Comparison of ENCODE assay signal across 11 mouse cellular contexts in genomic region chrX:36930574-36930973, GRCm38 (mm10). TPM values are rescaled to one million over a fixed set of nuclear protein-coding genes. Genes with fewer than 3 reads are reported as not detected.
DNase-seq lines count a peak whose midpoint lies in the region; ATAC-seq and TF ChIP-seq lines count a peak whose summit lies in the region.
"Had no signal": no experiment of that assay in that cellular context is flagged by ENCODE, and none has a peak within 500 bp of the region (broad histone marks: within the 10 kb centered on the region; RNA-seq: fewer than 3 reads in every experiment).

No protein-coding gene starts in this region.

- no peak overlapping the region for H3K9ac ChIP-seq in hindbrain, embryonic 14.5 days
- no peak overlapping the region for H3K9ac ChIP-seq in hindbrain, embryonic 16.5 days (ENCODE audit: low read depth, low read length)
- H3K9ac ChIP-seq: embryonic facial prominence, embryonic 15.5 days had no signal

- POLR2A ChIA-PET in Patski (lab: Charles Lee) = no interaction called here

- H3K4me1 ChIP-seq in hindbrain, embryonic 14.5 days (replicated peaks; ENCODE audit: control insufficient read depth, insufficient read depth, low read length) = no peaks in the 10 kb centered on the region
- H3K4me1 ChIP-seq in hindbrain, embryonic 16.5 days (ENCODE audit: control insufficient read depth, insufficient read depth, low read depth, low read length) = no peaks in the 10 kb centered on the region
- H3K4me1 ChIP-seq: embryonic facial prominence, embryonic 15.5 days had no signal

- CTCF ChIA-PET in Patski (lab: Charles Lee) = no interaction called here

- H3K4me3 ChIP-seq in hindbrain, embryonic 14.5 days (replicated peaks; ENCODE audit: low read length) = no peak overlapping the region
- no peak overlapping the region for H3K4me3 ChIP-seq in hindbrain, embryonic 16.5 days (ENCODE audit: low read length)
- H3K4me3 ChIP-seq: embryonic facial prominence, embryonic 15.5 days had no signal

- ATAC-seq in hindbrain, embryonic 14.5 days (ENCODE audit: low FRiP score) = no peak
- ATAC-seq in hindbrain, embryonic 16.5 days = no peak
- ATAC-seq in Patski = no peak

- no peak overlapping the region for H3K4me2 ChIP-seq in hindbrain, embryonic 14.5 days (replicated peaks)
- no peak overlapping the region for H3K4me2 ChIP-seq in hindbrain, embryonic 16.5 days (ENCODE audit: low read length)
- H3K4me2 ChIP-seq: embryonic facial prominence, embryonic 15.5 days had no signal

- 0 out of 2 replicates have a peak, but pooled peaks cover 8% of the 10 kb centered on the region for H3K36me3 ChIP-seq in hindbrain, embryonic 14.5 days (replicated peaks; ENCODE audit: control insufficient read depth, insufficient read depth)
- H3K36me3 ChIP-seq in hindbrain, embryonic 16.5 days (ENCODE audit: control insufficient read depth, insufficient read depth, low read length) = no peaks in the 10 kb centered on the region
- H3K36me3 ChIP-seq in splenic B cell, adult 2 months (ENCODE audit: control insufficient read depth, insufficient read depth, low read length, poor library complexity, severe bottlenecking) = peaks cover 2% of the 10 kb centered on the region; the same call in 1 of the 2 replicates
- H3K36me3 ChIP-seq: embryonic facial prominence, embryonic 15.5 days had no signal

- H3K9me3 ChIP-seq in hindbrain, embryonic 14.5 days (ENCODE audit: control insufficient read depth, low read length) = no peaks in the 10 kb centered on the region
- no peaks in the 10 kb centered on the region for H3K9me3 ChIP-seq in hindbrain, embryonic 16.5 days (ENCODE audit: control insufficient read depth, low read length)
- H3K9me3 ChIP-seq: embryonic facial prominence, embryonic 15.5 days had no signal

- in situ Hi-C loops in Patski (cut with MboI; ENCODE audit: low pct_unique_long_range_greater_than_20kb) = no loop called here

- no peaks in the 10 kb centered on the region for H3K27me3 ChIP-seq in hindbrain, embryonic 14.5 days (ENCODE audit: control insufficient read depth, insufficient read depth, low read length)
- H3K27me3 ChIP-seq in hindbrain, embryonic 16.5 days (replicated peaks; ENCODE audit: control insufficient read depth, insufficient read depth, low read length) = no peaks in the 10 kb centered on the region
- H3K27me3 ChIP-seq in Patski = peaks cover 6% of the 10 kb centered on the region
- no peaks in the 10 kb centered on the region for H3K27me3 ChIP-seq in splenic B cell, adult 2 months (ENCODE audit: control insufficient read depth, insufficient read depth, low read length, poor library complexity, severe bottlenecking)
- H3K27me3 ChIP-seq: embryonic facial prominence, embryonic 15.5 days had no signal

- WGBS in hindbrain, embryonic 14.5 days = 41% methylated on average over 1 of the region's 1 CpGs
- WGBS in hindbrain, embryonic 16.5 days = 75% methylated on average over 1 of the region's 1 CpGs

- DNase-seq in hindbrain, embryonic 14.5 days (ENCODE audit: low spot score) = peak; percentile 27
- DNase-seq in lung, postnatal 10 days = peak; percentile 12
- DNase-seq in lung, postnatal 25 days (ENCODE audit: low spot score) = no peak
- DNase-seq in Patski (ENCODE audit: low read depth, low spot score) = no peak
- peak; percentile 39 for DNase-seq in splenic B cell, adult 2 months (ENCODE audit: low read depth, low spot score)
- no peak for DNase-seq in gastrocnemius, postnatal 14 days
- no peak for DNase-seq in neural tube, embryonic 10.5 days (ENCODE audit: extremely low spot score, low spot score)
- DNase-seq: cerebellum, adult 11 months; gastrocnemius, postnatal 10 days had no signal

- peak; percentile 50 for TF ChIP-seq CTCF in Patski (IDR thresholded peaks at IDR 0.05)

- H3K27ac ChIP-seq in hindbrain, embryonic 14.5 days = no peak overlapping the region
- H3K27ac ChIP-seq in hindbrain, embryonic 16.5 days (ENCODE audit: low read depth, low read length) = no peak overlapping the region
- H3K27ac ChIP-seq: embryonic facial prominence, embryonic 15.5 days had no signal

- intact Hi-C loops in gastrocnemius, postnatal 14 days (cut with DNase I; ENCODE audit: low total_unique reads) = loop anchor here (5.0 kb wide), 1 partner anchor 87 kb away; no protein-coding TSS in a partner anchor

RNA-seq across cellular contexts. Expression of gene Nkrf, which starts 27.9 kb away (rescaled TPM):
- polyA plus RNA-seq in hindbrain, embryonic 14.5 days (2014; fragmentation: Nextera tagmentation; extraction: Ambion mirVana) = 21.4 and 24.6 TPM in 2 replicates
- polyA plus RNA-seq in hindbrain, embryonic 16.5 days (2015; fragmentation: Nextera tagmentation; extraction: Ambion mirVana) = 18.9 and 19.1 TPM in 2 replicates
- 8.4 TPM for polyA plus RNA-seq in Patski (2021)
- total RNA-seq in gastrocnemius, postnatal 14 days (2021) = 1 to 10 TPM; 3.7 to 4.2 TPM

RNA-seq across cellular contexts. Expression of gene C330007P06Rik, which starts 56.7 kb away (rescaled TPM):
- 24.6 and 25.3 TPM in 2 replicates for polyA plus RNA-seq in hindbrain, embryonic 14.5 days (2014; fragmentation: Nextera tagmentation; extraction: Ambion mirVana)
- polyA plus RNA-seq in hindbrain, embryonic 16.5 days (2015; fragmentation: Nextera tagmentation; extraction: Ambion mirVana) = 22.9 and 24.6 TPM in 2 replicates
- 29.8 TPM for polyA plus RNA-seq in Patski (2021)
- total RNA-seq in gastrocnemius, postnatal 14 days (2021) = 10 to 100 TPM; 11.3 to 11.7 TPM

RNA-seq across cellular contexts. Expression of gene Ube2a, which starts 56.9 kb away (rescaled TPM):
- 132 and 134 TPM in 2 replicates for polyA plus RNA-seq in hindbrain, embryonic 14.5 days (2014; fragmentation: Nextera tagmentation; extraction: Ambion mirVana)
- polyA plus RNA-seq in hindbrain, embryonic 16.5 days (2015; fragmentation: Nextera tagmentation; extraction: Ambion mirVana) = 117 and 118 TPM in 2 replicates
- 89.0 TPM for polyA plus RNA-seq in Patski (2021)
- total RNA-seq in gastrocnemius, postnatal 14 days (2021) = 10 to 100 TPM; 36.8 to 38.6 TPM

Comparison
In these comparisons a context has a peak if more than half of its experiments do, and no peak if none do; other contexts are left out.
1. DNase-seq: peak in hindbrain, embryonic 14.5 days (single experiment), lung, postnatal 10 days (single experiment) and splenic B cell, adult 2 months (single experiment); none in lung, postnatal 25 days (single experiment), Patski (single experiment), gastrocnemius, postnatal 14 days (single experiment) and neural tube, embryonic 10.5 days (single experiment).